Mouse (Mus musculus) embryonic facial prominence, embryonic 10.5 days (tissue): Measurements from ENCODE around the gene Eif4e2. TPM values are rescaled to one million over a fixed set of nuclear protein-coding genes. Genes with fewer than 3 reads are reported as not detected.
A peak's percentile ranks its signal among the peaks of the same experiment; 100 is the strongest.

Experiments
- DNase-seq: peaks from one replicate; pipeline ENCODE4 v3.0.0-alpha.2; 2017; ENCODE audit warnings: low spot score
- H3K27ac ChIP-seq: fragments of 300-500 bp; sonication (generic); replicated peaks from 2 replicates; pipeline ENCODE4 v1.5.1; 2016; ENCODE audit warnings: mild to moderate bottlenecking
- H3K27me3 ChIP-seq: fragments of 300-500 bp; sonication (generic); replicated peaks from 2 replicates; pipeline ENCODE4 v1.6.1; 2016; ENCODE audit warnings: low read depth, mild to moderate bottlenecking; ENCODE audit not compliant: poor library complexity, severe bottlenecking
- H3K36me3 ChIP-seq: fragments of 300-500 bp; sonication (generic); replicated peaks from 2 replicates; pipeline ENCODE4 v1.6.1; 2016; ENCODE audit warnings: mild to moderate bottlenecking, moderate library complexity
- H3K4me1 ChIP-seq: fragments of 300-500 bp; sonication (generic); 2 replicates; pipeline ENCODE4 v1.6.1; 2016
- H3K4me3 ChIP-seq: fragments of 300-500 bp; sonication (generic); 2 replicates; pipeline ENCODE4 v1.5.1; 2016; ENCODE audit warnings: mild to moderate bottlenecking, moderate library complexity
- H3K9me3 ChIP-seq: fragments of 300-500 bp; sonication (generic); 2 replicates; pipeline ENCODE4 v1.6.1; 2016; ENCODE audit warnings: mild to moderate bottlenecking
- WGBS: fragments of 180-500 bp; shearing (Covaris S2); methylation state at CpG from one replicate; pipeline ENCODE4 v1.1.7; 2016; 5-methylcytosine and 5-hydroxymethylcytosine counted together
- polyA plus RNA-seq: library from polyadenylated mRNA; unstranded; fragments of >200 nt; fragmentation: Nextera tagmentation; extraction: Ambion mirVana; gene quantifications from 2 replicates; pipeline ENCODE4 v1.2.1, GENCODE M21; 2016

Gene Eif4e2
- polyA plus RNA-seq, 1 experiment from 2014 or later, result 185 TPM

- no peak for DNase-seq
- WGBS, result 27% methylated on average over 3 of the region's 3 CpGs
- peak overlapping the region; percentile 39 for H3K4me3 ChIP-seq
- no peaks in the 10 kb centered on the region for H3K9me3 ChIP-seq
- H3K27me3 ChIP-seq, result peaks cover 69% of the 10 kb centered on the region
- peaks cover 44% of the 10 kb centered on the region for H3K4me1 ChIP-seq
- H3K27ac ChIP-seq, result peak overlapping the region; percentile 81
- H3K36me3 ChIP-seq, result no peaks in the 10 kb centered on the region
Measured at GRCm38 (mm10) chr1:87270204-87270603, 56.5 kb downstream of the Eif4e2 start.

GRCm38 (mm10) chr1:87270641-87271467 is 57.1 kb downstream of the Eif4e2 start:
- peak; percentile 69 for DNase-seq
- Histone ChIP-seq H3K36me3 (no peaks in the 10 kb centered on the region), H3K9me3 (no peaks in the 10 kb centered on the region), H3K27ac (peak overlapping the region; percentile 81), H3K4me3 (peak overlapping the region; percentile 39), H3K4me1 (peaks cover 38% of the 10 kb centered on the region), H3K27me3 (peaks cover 62% of the 10 kb centered on the region)
- WGBS, result 4% methylated on average over 18 of the region's 20 CpGs

GRCm38 (mm10) chr1:87271596-87271995 is 57.9 kb downstream of the Eif4e2 start:
- no peaks in the 10 kb centered on the region for H3K36me3 ChIP-seq
- no peak overlapping the region for H3K4me3 ChIP-seq
- 58% methylated on average over 1 of the region's 1 CpGs for WGBS
- no peak for DNase-seq
- no peaks in the 10 kb centered on the region for H3K9me3 ChIP-seq
- H3K4me1 ChIP-seq, result peaks cover 38% of the 10 kb centered on the region
- peak overlapping the region; percentile 81; the same call in 1 of the 2 replicates for H3K27ac ChIP-seq
- peaks cover 55% of the 10 kb centered on the region for H3K27me3 ChIP-seq

GRCm38 (mm10) chr1:87272462-87272861 is 58.7 kb downstream of the Eif4e2 start:
- WGBS, result 63% methylated on average over 3 of the region's 3 CpGs
- Histone ChIP-seq H3K36me3 (no peaks in the 10 kb centered on the region), H3K4me3 (no peak overlapping the region), H3K9me3 (no peaks in the 10 kb centered on the region), H3K27me3 (peaks cover 46% of the 10 kb centered on the region), H3K27ac (no peak overlapping the region; the same call in 1 of the 2 replicates), H3K4me1 (peaks cover 38% of the 10 kb centered on the region)
- no peak for DNase-seq

- DNase-seq, result no peak
- H3K27me3 ChIP-seq, result peaks cover 35% of the 10 kb centered on the region
- peak overlapping the region; percentile 10; the same call in 1 of the 2 replicates for H3K27ac ChIP-seq
- H3K36me3 ChIP-seq, result no peaks in the 10 kb centered on the region
- WGBS, result 82% methylated on average over 3 of the region's 3 CpGs
- no peak overlapping the region for H3K4me3 ChIP-seq
- H3K4me1 ChIP-seq, result peaks cover 38% of the 10 kb centered on the region
- no peaks in the 10 kb centered on the region for H3K9me3 ChIP-seq
Measured at GRCm38 (mm10) chr1:87273514-87273942, 59.8 kb downstream of the Eif4e2 start.

- H3K27ac ChIP-seq, result no peak overlapping the region
- peaks cover 29% of the 10 kb centered on the region for H3K27me3 ChIP-seq
- no peaks in the 10 kb centered on the region for H3K9me3 ChIP-seq
- H3K4me3 ChIP-seq, result no peak overlapping the region
- peaks cover 38% of the 10 kb centered on the region for H3K4me1 ChIP-seq
- DNase-seq, result no peak
- 79% methylated on average over 4 of the region's 4 CpGs for WGBS
- no peaks in the 10 kb centered on the region for H3K36me3 ChIP-seq
Measured at GRCm38 (mm10) chr1:87274134-87274533, 60.4 kb downstream of the Eif4e2 start.

GRCm38 (mm10) chr1:87275151-87275550 is 61.4 kb downstream of the Eif4e2 start:
- Histone ChIP-seq H3K4me1 (peaks cover 30% of the 10 kb centered on the region), H3K27ac (no peak overlapping the region), H3K9me3 (no peaks in the 10 kb centered on the region), H3K36me3 (no peaks in the 10 kb centered on the region), H3K27me3 (peaks cover 19% of the 10 kb centered on the region), H3K4me3 (no peak overlapping the region)
- WGBS, result 88% methylated on average over 12 of the region's 12 CpGs
- DNase-seq, result no peak

- H3K4me1 ChIP-seq, result peaks cover 21% of the 10 kb centered on the region
- WGBS, result 71% methylated on average over 2 of the region's 2 CpGs
- no peaks in the 10 kb centered on the region for H3K36me3 ChIP-seq
- H3K9me3 ChIP-seq, result no peaks in the 10 kb centered on the region
- peaks cover 13% of the 10 kb centered on the region for H3K27me3 ChIP-seq
- DNase-seq, result no peak
- no peak overlapping the region for H3K27ac ChIP-seq
- no peak overlapping the region for H3K4me3 ChIP-seq
Measured at GRCm38 (mm10) chr1:87276056-87276455, 62.3 kb downstream of the Eif4e2 start.

- no peak overlapping the region for H3K27ac ChIP-seq
- H3K36me3 ChIP-seq, result no peaks in the 10 kb centered on the region
- 85% methylated on average over 5 of the region's 5 CpGs for WGBS
- no peaks in the 10 kb centered on the region for H3K9me3 ChIP-seq
- peaks cover 6% of the 10 kb centered on the region; the same call in 1 of the 2 replicates for H3K27me3 ChIP-seq
- H3K4me3 ChIP-seq, result no peak overlapping the region
- H3K4me1 ChIP-seq, result peaks cover 7% of the 10 kb centered on the region
- DNase-seq, result no peak
Measured at GRCm38 (mm10) chr1:87280281-87280680, 66.6 kb downstream of the Eif4e2 start.

GRCm38 (mm10) chr1:87281599-87282412 is 68.1 kb downstream of the Eif4e2 start:
- peaks cover 6% of the 10 kb centered on the region; the same call in 1 of the 2 replicates for H3K27me3 ChIP-seq
- H3K27ac ChIP-seq, result no peak overlapping the region
- peaks cover 7% of the 10 kb centered on the region for H3K4me1 ChIP-seq
- 0 out of 2 replicates have a peak overlapping the region, but pooled peaks have one; percentile 24 for H3K4me3 ChIP-seq
- WGBS, result 20% methylated on average over 20 of the region's 20 CpGs
- DNase-seq, result peak; percentile 31
- H3K9me3 ChIP-seq, result no peaks in the 10 kb centered on the region
- no peaks in the 10 kb centered on the region for H3K36me3 ChIP-seq

GRCm38 (mm10) chr1:87282413-87282788 is 68.7 kb downstream of the Eif4e2 start:
- Histone ChIP-seq H3K27me3 (peaks cover 6% of the 10 kb centered on the region; the same call in 1 of the 2 replicates), H3K9me3 (no peaks in the 10 kb centered on the region), H3K4me3 (no peak overlapping the region), H3K4me1 (peaks cover 7% of the 10 kb centered on the region), H3K36me3 (no peaks in the 10 kb centered on the region), H3K27ac (no peak overlapping the region)
- no peak for DNase-seq
- 67% methylated on average over 6 of the region's 6 CpGs for WGBS

GRCm38 (mm10) chr1:87283410-87283960 is 69.8 kb downstream of the Eif4e2 start:
- H3K27ac ChIP-seq, result no peak overlapping the region
- DNase-seq, result no peak
- H3K4me1 ChIP-seq, result peaks cover 7% of the 10 kb centered on the region
- peaks cover 6% of the 10 kb centered on the region; the same call in 1 of the 2 replicates for H3K27me3 ChIP-seq
- H3K4me3 ChIP-seq, result no peak overlapping the region
- H3K36me3 ChIP-seq, result no peaks in the 10 kb centered on the region
- no peaks in the 10 kb centered on the region for H3K9me3 ChIP-seq
- WGBS, result 83% methylated on average over 10 of the region's 10 CpGs
